Mouse (Mus musculus) left cerebral cortex, adult 18-20 months (tissue): ENCODE results near the gene Olfr1109. TPM values are rescaled to one million over a fixed set of nuclear protein-coding genes. Genes with fewer than 3 reads are reported as not detected.

Source experiments
- DNase-seq, 2 experiments: peaks; one replicate each; pipeline ENCODE4 v3.0.0; 2021 to 2022; ENCODE audit warnings: low spot score in 2 of 2, mixed read lengths in 1 of 2
- long read RNA-seq, 2 experiments: library from polyadenylated mRNA; stranded (forward); transcript quantifications; one replicate each; pipeline ENCODE4 v2.0.0; 2021
- total RNA-seq, 2 experiments: library from RNA; stranded (reverse); gene quantifications; 2 replicates each; pipeline ENCODE4 v1.2.3; 2021

Gene Olfr1109
- not detected for total RNA-seq
- long read RNA-seq, experiment 1, result 0 reads
- long read RNA-seq, experiment 2, result 0 reads

- no peak for DNase-seq
These were observed at the start of gene Olfr1109 for GRCm38 (mm10) chr2:87095908-87096307. TSS of gene Olfr1109 (minus strand) at chr2:87096008.

DNA sequence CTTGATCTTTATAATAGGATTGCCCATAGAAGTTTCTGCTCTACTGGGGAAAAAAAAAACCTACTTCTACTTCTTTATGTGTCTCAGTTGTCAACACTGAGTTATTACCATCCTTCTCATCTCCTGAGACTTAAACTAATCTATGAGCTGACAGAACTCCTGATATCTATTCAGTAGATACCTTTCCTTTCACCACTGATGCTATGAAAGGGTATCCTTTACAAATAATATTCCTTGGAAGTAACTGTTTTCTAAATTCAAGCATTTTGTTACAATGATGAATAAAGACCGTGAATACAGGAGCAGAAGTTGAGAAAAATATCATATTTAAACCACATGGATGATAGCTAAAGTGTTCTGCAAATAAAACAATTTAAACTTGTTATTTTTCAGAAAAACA is 44.4 kb upstream of the Olfr1109 start, which contains the start of gene Olfr1110:
Olfr1110 (minus strand) TSS at position 101 of the 400 bp plus-strand sequence.
- DNase-seq, result no peak

DNA sequence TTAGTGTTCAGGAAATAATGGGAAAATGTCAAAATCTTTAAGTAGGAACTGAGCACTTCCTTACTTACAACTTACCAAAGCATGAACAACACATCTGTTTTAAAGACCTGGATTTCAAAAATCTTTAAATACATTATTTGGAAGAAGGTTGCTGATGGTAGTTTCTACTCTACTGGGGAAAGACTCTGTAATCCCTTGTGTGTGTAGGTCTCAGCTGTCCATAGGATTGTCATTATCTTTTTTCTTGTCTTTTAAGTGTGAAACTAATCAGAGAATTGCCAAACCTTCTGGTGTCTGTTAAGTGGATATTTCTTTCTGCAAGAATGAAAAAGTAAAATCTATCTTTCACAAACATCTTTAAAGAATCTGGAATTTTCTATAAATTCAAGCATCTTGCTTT is 18.7 kb upstream of the Olfr1109 start, which contains the start of gene Olfr259:
Olfr259 (minus strand) TSS at position 101 of the 400 bp plus-strand sequence.
- DNase-seq, result no peak

DNA sequence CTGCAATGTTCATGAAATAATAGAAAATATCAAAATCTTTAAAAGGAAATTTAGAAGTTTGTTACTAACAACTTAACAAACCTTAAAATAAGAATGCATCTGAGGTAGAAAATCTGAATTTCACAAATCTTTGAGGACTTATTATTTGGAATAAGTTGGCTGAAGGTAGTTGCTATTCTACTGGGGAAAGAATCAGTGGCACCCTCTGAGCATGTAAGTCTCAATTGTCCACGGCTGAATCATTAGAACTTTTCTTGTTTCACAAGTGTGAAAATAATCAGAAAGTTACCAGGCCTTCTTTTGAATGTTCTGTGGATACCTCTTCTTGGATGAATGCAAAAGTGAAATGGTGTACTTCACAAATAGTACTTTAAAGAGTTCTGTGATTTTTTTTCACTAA is 20.1 kb downstream of the Olfr1109 start, which contains the start of gene Olfr1107:
Olfr1107 (minus strand) TSS at position 101 of the 400 bp plus-strand sequence.
- no peak for DNase-seq

DNA sequence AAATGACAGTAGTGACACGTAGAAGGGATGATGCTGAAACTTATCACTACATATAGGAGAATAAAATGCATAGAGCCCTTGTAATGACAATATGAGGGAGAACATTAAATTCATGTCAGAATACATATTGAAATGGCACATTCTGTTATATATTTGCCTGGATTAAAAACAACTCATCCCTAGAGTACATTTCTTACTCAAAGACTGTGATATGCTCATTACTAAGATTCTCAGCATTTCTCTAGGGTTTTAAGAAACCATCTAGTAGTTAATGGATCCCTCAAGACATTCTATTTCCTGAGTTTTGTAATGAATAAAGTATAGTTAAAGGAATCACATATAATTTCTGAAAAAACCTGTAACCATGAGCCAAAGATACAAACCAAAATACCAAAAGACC is 43.6 kb downstream of the Olfr1109 start, which contains the start of gene Olfr1106:
Olfr1106 (minus strand) TSS at position 101 of the 400 bp plus-strand sequence.
- no peak for DNase-seq

Other genes starting within 250 kb of the Olfr1109 start
- gene Olfr1095, start 244.3 kb downstream of the Olfr1109 start, total RNA-seq, result not detected
- gene Gm13723, start 221.2 kb downstream of the Olfr1109 start, total RNA-seq, result not detected
- gene Olfr1097, start 203.8 kb downstream of the Olfr1109 start, total RNA-seq, result not detected
- not detected for gene Olfr1098, start 171.5 kb downstream of the Olfr1109 start, total RNA-seq
- not detected for gene Olfr1099, start 135.3 kb downstream of the Olfr1109 start, total RNA-seq
- gene Olfr1100, start 116.1 kb downstream of the Olfr1109 start, total RNA-seq, result not detected
- not detected for gene Olfr1101, start 104.8 kb downstream of the Olfr1109 start, total RNA-seq
- gene Olfr1102, start 97.6 kb downstream of the Olfr1109 start, total RNA-seq, result not detected
- gene Olfr1104, start 68.9 kb downstream of the Olfr1109 start, total RNA-seq, result not detected
- gene Olfr1105, start 59.5 kb downstream of the Olfr1109 start, total RNA-seq, result not detected
- gene Olfr1106, start 43.7 kb downstream of the Olfr1109 start, total RNA-seq, result not detected
- not detected for gene Olfr1107, start 20.2 kb downstream of the Olfr1109 start, total RNA-seq
- not detected for gene Olfr259, start 18.6 kb upstream of the Olfr1109 start, total RNA-seq
- not detected for gene Olfr1110, start 44.3 kb upstream of the Olfr1109 start, total RNA-seq
- not detected for gene Olfr1111, start 56.6 kb upstream of the Olfr1109 start, total RNA-seq
- not detected for gene Olfr1112, start 91.8 kb upstream of the Olfr1109 start, total RNA-seq
- not detected for gene Olfr1113, start 113.0 kb upstream of the Olfr1109 start, total RNA-seq
- gene Olfr1115, start 152.0 kb upstream of the Olfr1109 start, total RNA-seq, result not detected
- not detected for gene Olfr1116, start 171.5 kb upstream of the Olfr1109 start, total RNA-seq
- not detected for gene Olfr1118, start 211.6 kb upstream of the Olfr1109 start, total RNA-seq